Mouse (Mus musculus) embryonic facial prominence, embryonic 11.5 days (tissue): ENCODE data around the gene Lrriq3. TPM values are rescaled to one million over a fixed set of nuclear protein-coding genes. Genes with fewer than 3 reads are reported as not detected.

Source experiments
- ATAC-seq: fragments of 200-750 bp; cut with Nextera tagmentation; replicated peaks from 2 replicates; pipeline ENCODE4 v1.8.0; 2017; ENCODE audit warnings: low read depth; ENCODE audit not compliant: insufficient number of reproducible peaks, low FRiP score, low TSS enrichment
- DNase-seq: peaks from one replicate; pipeline ENCODE4 v3.0.0-alpha.2; 2015; ENCODE audit warnings: low spot score
- H3K27ac ChIP-seq: fragments of 300-500 bp; sonication (generic); replicated peaks from 2 replicates; pipeline ENCODE4 v1.5.1; 2014; ENCODE audit warnings: mild to moderate bottlenecking, low read depth, low read length, control low read depth
- H3K27me3 ChIP-seq: fragments of 300-500 bp; sonication (generic); 2 replicates; pipeline ENCODE4 v1.6.1; 2014; ENCODE audit warnings: mild to moderate bottlenecking, low read length, moderate library complexity, mixed read lengths; ENCODE audit not compliant: control insufficient read depth, insufficient read depth
- H3K36me3 ChIP-seq: fragments of 300-500 bp; sonication (generic); replicated peaks from 2 replicates; pipeline ENCODE4 v1.6.1; 2014; ENCODE audit warnings: low read depth, mild to moderate bottlenecking, low read length, moderate library complexity, mixed read lengths; ENCODE audit not compliant: control insufficient read depth, insufficient read depth
- H3K4me1 ChIP-seq: fragments of 300-500 bp; sonication (generic); 2 replicates; pipeline ENCODE4 v1.6.1; 2014; ENCODE audit warnings: low read length, mixed read lengths; ENCODE audit not compliant: control insufficient read depth, insufficient read depth
- H3K4me2 ChIP-seq: fragments of 300-500 bp; sonication (generic); 2 replicates; pipeline ENCODE4 v1.6.1; 2014; ENCODE audit warnings: low read depth, mild to moderate bottlenecking, control low read depth, low read length, moderate library complexity
- H3K4me3 ChIP-seq: fragments of 300-500 bp; sonication (generic); 2 replicates; pipeline ENCODE4 v1.5.1; 2014; ENCODE audit warnings: low read depth, low read length, control low read depth
- H3K9ac ChIP-seq: fragments of 300-500 bp; sonication (generic); replicated peaks from 2 replicates; pipeline ENCODE4 v1.6.1; 2014; ENCODE audit warnings: mild to moderate bottlenecking, control low read depth, low read length
- H3K9me3 ChIP-seq: fragments of 300-500 bp; sonication (generic); replicated peaks from 2 replicates; pipeline ENCODE4 v1.6.1; 2016; ENCODE audit warnings: mild to moderate bottlenecking, low read length, inconsistent platforms, mixed read lengths; ENCODE audit not compliant: control insufficient read depth
- WGBS: fragments of 180-500 bp; shearing (Covaris S2); extraction: QIAGEN DNeasy Blood & Tissue Kit; methylation state at CpG from one replicate; pipeline ENCODE4 v1.1.7; 2014; 5-methylcytosine and 5-hydroxymethylcytosine counted together
- polyA plus RNA-seq: library from polyadenylated mRNA; unstranded; fragments of >200 nt; fragmentation: Nextera tagmentation; extraction: Ambion mirVana; gene quantifications from 2 replicates; pipeline ENCODE4 v1.2.1, GENCODE M21; 2014

Lrriq3 gene
- polyA plus RNA-seq, 1 experiment from 2014 or later, result 1.0 TPM

GRCm38 (mm10) chr3:155180303-155180902 lies 87.2 kb downstream of the Lrriq3 start:
- H3K4me1 ChIP-seq, result no peaks in the 10 kb centered on the region
- WGBS, result 69% methylated on average over 3 of the region's 3 CpGs
- no peak overlapping the region for H3K4me3 ChIP-seq
- no peaks in the 10 kb centered on the region for H3K36me3 ChIP-seq
- H3K9ac ChIP-seq, result no peak overlapping the region
- no peaks in the 10 kb centered on the region for H3K9me3 ChIP-seq
- no peak overlapping the region for H3K27ac ChIP-seq
- no peak overlapping the region for H3K4me2 ChIP-seq
- no peaks in the 10 kb centered on the region for H3K27me3 ChIP-seq
- no peak for DNase-seq
- no peak for ATAC-seq

- Histone ChIP-seq H3K4me3 (no peak overlapping the region), H3K9me3 (no peaks in the 10 kb centered on the region), H3K36me3 (no peaks in the 10 kb centered on the region), H3K27ac (no peak overlapping the region), H3K4me1 (no peaks in the 10 kb centered on the region), H3K4me2 (no peak overlapping the region), H3K9ac (no peak overlapping the region), H3K27me3 (no peaks in the 10 kb centered on the region)
- DNase-seq (no peak), ATAC-seq (no peak)
- 81% methylated on average over 2 of the region's 2 CpGs for WGBS
Measured at GRCm38 (mm10) chr3:155186456-155186855, 93.2 kb downstream of the Lrriq3 start.

GRCm38 (mm10) chr3:155188857-155189256 lies 95.6 kb downstream of the Lrriq3 start:
- no peak overlapping the region for H3K4me2 ChIP-seq
- no peak overlapping the region for H3K4me3 ChIP-seq
- no peaks in the 10 kb centered on the region for H3K27me3 ChIP-seq
- no peaks in the 10 kb centered on the region for H3K36me3 ChIP-seq
- no peak overlapping the region for H3K9ac ChIP-seq
- DNase-seq (no peak), ATAC-seq (no peak)
- no peaks in the 10 kb centered on the region for H3K4me1 ChIP-seq
- H3K27ac ChIP-seq, result no peak overlapping the region
- 79% methylated on average over 2 of the region's 2 CpGs for WGBS
- no peaks in the 10 kb centered on the region for H3K9me3 ChIP-seq

GRCm38 (mm10) chr3:155234919-155235318 lies 141.7 kb downstream of the Lrriq3 start:
- ATAC-seq, result no peak; the same call in 1 of the 2 replicates
- Histone ChIP-seq H3K9ac (no peak overlapping the region), H3K27me3 (no peaks in the 10 kb centered on the region), H3K9me3 (no peaks in the 10 kb centered on the region), H3K36me3 (no peaks in the 10 kb centered on the region), H3K4me3 (no peak overlapping the region), H3K4me2 (no peak overlapping the region), H3K4me1 (no peaks in the 10 kb centered on the region), H3K27ac (no peak overlapping the region)
- 6% methylated on average over 1 of the region's 1 CpGs for WGBS
- DNase-seq, result peak; percentile 50

- Histone ChIP-seq H3K4me1 (no peaks in the 10 kb centered on the region), H3K9me3 (no peaks in the 10 kb centered on the region), H3K36me3 (no peaks in the 10 kb centered on the region), H3K4me2 (no peak overlapping the region), H3K4me3 (no peak overlapping the region), H3K27ac (no peak overlapping the region), H3K27me3 (no peaks in the 10 kb centered on the region), H3K9ac (no peak overlapping the region)
- no peak for DNase-seq
- ATAC-seq, result no peak
Measured at GRCm38 (mm10) chr3:155235502-155235901, 142.3 kb downstream of the Lrriq3 start.

Other genes with a start within 250 kb of the Lrriq3 start
- not detected in 2 replicates for gene Tnni3k, start 38.0 kb upstream of the Lrriq3 start, polyA plus RNA-seq
- gene Fpgt, start within 50 bp of the Lrriq3 start, polyA plus RNA-seq, result 20.9 and 21.7 TPM in 2 replicates